Mouse (Mus musculus) heart, adult 2 months (tissue): ENCODE data around the gene Ddx52. TPM values are rescaled to one million over a fixed set of nuclear protein-coding genes. Genes with fewer than 3 reads are reported as not detected.

ENCODE experiments used
- DNase-seq, 2 experiments: peaks; one replicate each; pipeline ENCODE4 v3.0.0; 2021
- H3K27ac ChIP-seq: fragments of 200-600 bp; 2 replicates; pipeline ENCODE4 v1.8.1; 2022
- H3K27me3 ChIP-seq: fragments of 200-500 bp; 2 replicates; pipeline ENCODE4 v1.6.1; 2012; ENCODE audit warnings: mild to moderate bottlenecking, low read length, inconsistent platforms, mixed read lengths; ENCODE audit not compliant: control insufficient read depth, insufficient read depth
- H3K36me3 ChIP-seq: fragments of 200-500 bp; 2 replicates; pipeline ENCODE4 v1.6.1; 2012; ENCODE audit warnings: low read length, inconsistent platforms; ENCODE audit not compliant: control insufficient read depth, insufficient read depth
- H3K4me1 ChIP-seq: fragments of 200-500 bp; 2 replicates; pipeline ENCODE4 v1.6.1; 2011; ENCODE audit warnings: low read length; ENCODE audit not compliant: control insufficient read depth, insufficient read depth
- H3K4me3 ChIP-seq: fragments of 200-600 bp; 2 replicates; pipeline ENCODE4 v1.8.1; 2022
- H3K79me2 ChIP-seq: fragments of 200-500 bp; replicated peaks from 2 replicates; pipeline ENCODE4 v1.6.1; 2012; ENCODE audit warnings: mild to moderate bottlenecking, inconsistent platforms, low read length, moderate library complexity, mixed read lengths; ENCODE audit not compliant: control insufficient read depth, insufficient read depth
- H3K9ac ChIP-seq: fragments of 200-500 bp; 2 replicates; pipeline ENCODE4 v1.6.1; 2012; ENCODE audit warnings: low read depth, mild to moderate bottlenecking, control low read depth, inconsistent platforms, low read length, mixed read lengths
- CTCF ChIP-seq: fragments of 200-600 bp; IDR thresholded peaks from 2 replicates; pipeline ENCODE4 v1.8.1; 2022; ENCODE audit warnings: antibody characterized with exemption, mild to moderate bottlenecking, moderate library complexity
- EP300 ChIP-seq: fragments of 200-500 bp; IDR thresholded peaks from 2 replicates; pipeline ENCODE4 v1.6.1; 2011; ENCODE audit warnings: low read depth, low read length, control low read depth; ENCODE audit not compliant: insufficient read depth
- POLR2A ChIP-seq: fragments of 200-500 bp; IDR thresholded peaks from 2 replicates; pipeline ENCODE4 v1.6.1; 2011; ENCODE audit warnings: mild to moderate bottlenecking, low read depth, low read length, control low read depth; ENCODE audit not compliant: insufficient read depth
- WGBS: fragments of 180-500 bp; shearing (Covaris S2); methylation state at CpG from one replicate; pipeline ENCODE4 v1.1.7; 2018; 5-methylcytosine and 5-hydroxymethylcytosine counted together
- intact Hi-C: fragments of 180-260 bp; cut with DNase I; formaldehyde crosslinking; loops from one replicate; pipeline ENCODE4 v1.15.1; 2025
- polyA plus RNA-seq: library from polyadenylated mRNA; depleted of rRNA; stranded (reverse); fragments of >200 nt; gene quantifications from 2 replicates; pipeline ENCODE4 v1.2.3, GENCODE M21; 2012
- total RNA-seq, 2 experiments: library from RNA; stranded (reverse); gene quantifications; 2 replicates each; pipeline ENCODE4 v1.2.3; 2021

Gene Ddx52
- total and polyA plus RNA-seq, 3 experiments, result 3.3 to 9.9 (median 8.9) TPM

DNA sequence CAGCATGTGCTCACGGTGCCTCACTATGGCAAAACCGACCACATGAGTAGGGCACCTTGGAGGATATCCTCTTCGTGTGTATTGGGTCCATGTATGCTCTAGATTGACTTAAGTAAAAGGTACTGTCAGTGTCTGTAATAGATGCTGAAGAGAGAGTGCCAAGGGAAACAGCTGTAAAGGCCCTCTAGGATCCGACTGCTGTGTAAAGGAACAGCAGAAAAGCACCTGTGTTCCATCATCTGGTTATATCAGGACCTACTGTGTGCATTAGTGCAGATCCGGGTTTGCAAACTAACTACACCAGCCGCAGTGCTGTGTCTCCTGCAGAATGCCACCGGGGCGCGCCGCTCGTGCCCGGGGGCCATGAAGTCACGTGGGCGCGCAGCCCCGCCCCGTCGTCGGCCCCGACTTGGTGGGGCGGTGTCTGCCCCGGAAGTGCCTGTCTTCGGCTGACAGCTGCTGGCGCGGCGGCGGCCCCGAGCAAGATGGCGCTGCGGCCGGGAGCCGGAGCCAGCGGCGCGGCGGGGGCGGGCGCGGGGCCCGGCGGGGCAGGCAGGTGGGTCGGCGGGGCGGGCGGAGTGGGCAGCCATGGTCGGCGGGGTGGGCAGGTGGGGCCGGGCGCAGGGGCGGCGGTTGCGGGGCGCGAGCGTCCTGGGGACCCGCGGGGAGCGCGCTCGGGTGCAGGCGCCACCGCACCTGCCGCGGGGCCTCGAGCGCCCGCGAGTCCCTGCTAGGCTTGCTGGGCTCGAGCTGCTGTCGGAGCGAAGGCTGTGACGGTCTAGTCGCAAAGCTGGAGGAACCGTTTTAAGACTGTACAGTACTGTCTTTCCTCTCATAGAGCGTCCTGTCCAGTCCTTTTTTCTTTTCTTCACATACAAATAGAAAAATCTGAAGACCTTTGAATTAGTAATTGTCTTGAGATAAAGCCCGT, 22.4 kb downstream of the Ddx52 start, which contains the start of gene Synrg:
Synrg (plus strand) TSS at position 438 of the 931 bp plus-strand sequence.
- intact Hi-C loops, result loop anchor here (1.0 kb wide), 1 partner anchor 22 kb away; the partner anchor contains the start of gene Ddx52
- TF ChIP-seq CTCF, result no peak
- TF ChIP-seq POLR2A, result peak; percentile 61
- TF ChIP-seq EP300, result no peak

DNA sequence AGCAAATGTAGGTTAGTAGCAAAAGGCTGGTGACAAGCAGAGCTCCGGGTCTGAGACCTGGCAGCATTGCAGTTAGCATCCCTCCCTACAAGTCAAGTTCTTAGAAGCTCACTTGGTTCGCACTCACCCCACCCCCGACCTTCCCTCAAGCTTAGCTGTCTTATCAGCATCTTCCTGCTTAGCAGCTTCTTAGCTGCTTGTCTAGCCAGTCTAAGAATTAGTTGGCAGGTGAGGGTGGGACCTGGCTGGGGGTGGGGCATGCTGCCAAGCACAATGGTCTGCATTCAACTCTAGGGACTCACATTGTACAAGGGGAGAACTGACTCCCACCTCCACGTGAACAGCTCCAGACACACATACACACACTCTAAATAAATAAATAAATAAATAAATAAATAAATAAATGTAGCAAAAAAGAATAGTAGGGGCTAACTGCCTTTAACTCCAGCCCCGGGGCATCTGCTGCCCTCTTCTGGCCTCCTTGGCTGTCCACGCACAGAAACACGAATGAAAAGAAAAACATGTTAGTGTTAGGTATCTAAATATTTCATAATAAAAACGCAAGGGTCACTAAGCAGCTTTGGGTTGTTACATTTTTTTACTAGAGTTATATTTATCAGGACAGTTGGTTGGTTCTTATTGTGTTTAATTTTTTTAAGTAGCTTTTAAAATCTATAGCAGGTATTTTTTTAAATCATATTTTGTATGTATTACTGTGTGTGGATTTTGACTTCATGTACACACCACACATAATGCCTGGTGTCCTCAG, 25.8 kb downstream of the Ddx52 start:
- H3K79me2 ChIP-seq, result peaks cover 3% of the 10 kb centered on the region
- 60% methylated on average over 8 of the region's 8 CpGs for WGBS
- no peaks in the 10 kb centered on the region for H3K27me3 ChIP-seq
- H3K9ac ChIP-seq, result no peak overlapping the region
- TF ChIP-seq CTCF (peak; percentile 44), POLR2A (no peak)
- intact Hi-C loops, result no loop called here
- no peak overlapping the region for H3K27ac ChIP-seq
- H3K4me1 ChIP-seq, result peaks cover 2% of the 10 kb centered on the region
- no peak for DNase-seq
- H3K36me3 ChIP-seq, result peaks cover 4% of the 10 kb centered on the region; the same call in 1 of the 2 replicates
- H3K4me3 ChIP-seq, result no peak overlapping the region

More for the DNA sequence above, 22.4 kb downstream of the Ddx52 start, which contains the start of gene Synrg:
- peak; percentile 95 for DNase-seq
- Histone ChIP-seq H3K36me3 (peaks cover 4% of the 10 kb centered on the region; the same call in 1 of the 2 replicates), H3K4me1 (peaks cover 2% of the 10 kb centered on the region), H3K27me3 (no peaks in the 10 kb centered on the region), H3K27ac (peak within 1 kb of the TSS; percentile 81), H3K9ac (peak within 1 kb of the TSS; percentile 93), H3K4me3 (peak within 1 kb of the TSS; percentile 86), H3K79me2 (no peaks in the 10 kb centered on the region)
- WGBS, result 2% methylated on average over 73 of the region's 76 CpGs

DNA sequence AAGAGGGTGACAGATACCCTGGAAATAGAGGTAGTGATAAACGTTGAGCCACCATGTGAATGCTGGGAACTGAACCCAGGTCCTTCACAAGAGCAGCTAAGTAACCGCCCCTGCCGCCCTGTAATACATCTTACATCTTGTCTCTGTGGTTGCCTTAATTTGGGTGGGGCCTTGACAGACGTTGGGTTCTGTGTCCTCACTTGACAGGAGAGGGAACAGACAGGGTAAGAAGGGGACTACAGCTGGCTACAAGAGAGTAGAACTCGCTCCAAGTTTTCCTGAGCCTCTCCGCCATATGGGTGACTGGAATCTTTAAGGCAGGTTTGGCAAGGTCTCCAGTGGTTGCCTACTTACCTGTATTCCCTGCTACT, 26.3 kb downstream of the Ddx52 start:
- TF ChIP-seq POLR2A (no peak), CTCF (no peak), EP300 (no peak)
- peaks cover 2% of the 10 kb centered on the region for H3K4me1 ChIP-seq
- DNase-seq, result no peak
- H3K27me3 ChIP-seq, result no peaks in the 10 kb centered on the region
- intact Hi-C loops, result no loop called here
- WGBS, result 78% methylated on average over 6 of the region's 6 CpGs
- peaks cover 4% of the 10 kb centered on the region; the same call in 1 of the 2 replicates for H3K36me3 ChIP-seq
- peaks cover 3% of the 10 kb centered on the region for H3K79me2 ChIP-seq
- H3K9ac ChIP-seq, result no peak overlapping the region
- no peak overlapping the region for H3K27ac ChIP-seq
- no peak overlapping the region for H3K4me3 ChIP-seq

DNA sequence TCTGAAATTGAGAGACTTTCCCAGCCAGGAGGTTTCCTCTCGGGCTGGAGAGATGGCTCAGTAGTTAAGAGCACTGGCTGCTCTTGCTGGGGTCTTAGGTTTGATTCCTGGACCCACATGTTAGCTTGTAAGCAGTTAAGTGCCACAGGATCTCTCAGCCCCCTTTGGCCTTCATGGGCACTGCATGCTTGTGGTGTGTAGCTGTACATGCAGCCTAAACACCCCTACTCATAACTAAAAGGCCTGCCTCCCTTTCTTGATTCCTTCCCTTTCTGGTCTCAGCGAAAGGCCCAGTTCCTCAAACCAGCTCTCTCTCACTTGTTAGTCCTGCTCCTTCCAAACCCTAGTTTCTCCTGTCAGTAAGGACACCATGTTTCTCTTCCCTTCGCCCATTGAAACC, 27.2 kb downstream of the Ddx52 start:
- Histone ChIP-seq H3K27ac (no peak overlapping the region), H3K36me3 (peaks cover 2% of the 10 kb centered on the region; the same call in 1 of the 2 replicates)

DNA sequence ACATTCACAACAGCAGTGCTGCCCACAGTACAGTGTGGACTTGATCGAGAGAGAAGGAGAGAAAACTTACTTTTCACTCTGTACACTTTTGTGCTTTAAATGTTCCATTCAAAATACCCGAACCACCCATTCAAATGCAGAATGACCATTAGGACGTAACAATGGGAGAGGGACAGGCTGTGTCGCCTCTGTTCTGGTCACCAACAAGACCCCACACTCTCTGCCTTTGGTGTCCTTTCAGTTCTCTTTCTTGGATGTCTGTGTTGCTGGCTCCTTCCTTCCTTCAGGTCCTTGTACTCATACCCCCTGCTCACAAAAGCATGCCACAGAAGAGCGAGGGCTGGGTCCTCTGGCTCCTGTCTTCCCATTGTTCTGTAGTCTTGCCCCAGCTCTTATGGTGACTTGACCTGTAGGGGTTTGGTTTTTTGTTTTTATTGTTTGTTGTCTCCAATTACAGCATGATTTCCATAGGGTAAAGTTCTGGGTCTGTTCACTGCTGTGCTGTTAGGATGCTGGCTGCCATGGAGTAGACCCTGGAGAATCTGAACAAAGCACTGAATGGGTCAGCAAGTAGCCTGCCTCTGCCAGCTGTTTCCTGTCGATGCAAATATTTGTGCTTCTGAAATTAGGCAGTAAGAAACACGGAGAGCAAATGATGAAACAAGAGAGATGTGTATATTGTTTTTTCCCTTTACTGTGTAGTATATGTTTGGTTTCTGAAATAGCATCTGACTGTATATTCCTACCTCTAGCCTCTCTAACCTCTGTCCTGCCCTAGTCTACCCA, 32.9 kb downstream of the Ddx52 start:
- no peak for TF ChIP-seq POLR2A
- Histone ChIP-seq H3K4me1 (no peaks in the 10 kb centered on the region), H3K9ac (no peak overlapping the region), H3K4me3 (no peak overlapping the region), H3K27ac (no peak overlapping the region), H3K79me2 (peaks cover 3% of the 10 kb centered on the region), H3K36me3 (no peaks in the 10 kb centered on the region), H3K27me3 (no peaks in the 10 kb centered on the region)
- no peak for DNase-seq
- WGBS, result 82% methylated on average over 7 of the region's 7 CpGs
- intact Hi-C loops, result no loop called here

More for the DNA sequence above, 27.2 kb downstream of the Ddx52 start:
- intact Hi-C loops, result no loop called here
- no peak overlapping the region for H3K4me3 ChIP-seq
- peaks cover 3% of the 10 kb centered on the region for H3K79me2 ChIP-seq
- H3K4me1 ChIP-seq, result no peaks in the 10 kb centered on the region; the same call in 1 of the 2 replicates
- 95% methylated on average over 3 of the region's 3 CpGs for WGBS
- no peaks in the 10 kb centered on the region for H3K27me3 ChIP-seq
- no peak for TF ChIP-seq POLR2A
- 0 out of 2 replicates have a peak, but pooled peaks have one; percentile 7 for TF ChIP-seq CTCF
- TF ChIP-seq EP300, result no peak
- H3K9ac ChIP-seq, result no peak overlapping the region
- no peak for DNase-seq
